Mouse (Mus musculus) liver (tissue): Measurements from ENCODE around the gene Eif2ak3.
"Not testable (repeated sequence)": the region's sequence is repeated elsewhere in the genome, so short reads cannot be mapped to it uniquely, and the experiment has no call there.

Source experiments
- DNase-seq: peaks from one replicate; pipeline ENCODE4 v3.0.0-alpha.2; 2020; ENCODE audit warnings: mixed read lengths

The Eif2ak3 gene

GRCm38 (mm10) chr6:70844002-70844804 is at the start of gene Eif2ak3:
TSS of gene Eif2ak3 (plus strand) at chr6:70844515.
- peak; percentile 97 for DNase-seq

DNA sequence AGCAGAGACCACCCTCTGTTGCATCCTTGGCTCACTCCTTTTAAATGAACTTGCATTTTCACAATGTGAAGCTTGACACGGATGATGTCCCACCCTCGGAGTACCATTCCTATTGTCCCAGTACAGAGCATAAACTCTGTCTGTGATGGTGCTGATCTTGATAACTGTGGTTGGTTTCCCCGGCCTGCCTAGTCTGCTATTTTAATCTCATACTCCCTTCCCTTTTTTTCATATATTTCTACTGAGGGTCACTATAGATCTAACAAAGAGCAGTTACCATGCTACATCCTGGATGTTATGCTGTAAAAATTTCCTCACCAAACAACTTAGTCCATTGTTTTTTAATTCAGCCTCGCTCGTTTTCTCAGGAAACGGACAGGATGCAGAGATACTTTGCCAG is 47.4 kb upstream of the Eif2ak3 start:
- DNase-seq = no peak

GRCm38 (mm10) chr6:70797581-70798251 is 46.6 kb upstream of the Eif2ak3 start:
- DNase-seq = peak; percentile 88

- peak; percentile 50 for DNase-seq
Measured at GRCm38 (mm10) chr6:70804632-70805031, 39.7 kb upstream of the Eif2ak3 start.

GRCm38 (mm10) chr6:70805267-70805666 is 39.0 kb upstream of the Eif2ak3 start:
- DNase-seq = peak; percentile 81

GRCm38 (mm10) chr6:70805820-70806513 is 38.3 kb upstream of the Eif2ak3 start:
- peak; percentile 68 for DNase-seq

GRCm38 (mm10) chr6:70806514-70806912 is 37.8 kb upstream of the Eif2ak3 start:
- no peak for DNase-seq

DNA sequence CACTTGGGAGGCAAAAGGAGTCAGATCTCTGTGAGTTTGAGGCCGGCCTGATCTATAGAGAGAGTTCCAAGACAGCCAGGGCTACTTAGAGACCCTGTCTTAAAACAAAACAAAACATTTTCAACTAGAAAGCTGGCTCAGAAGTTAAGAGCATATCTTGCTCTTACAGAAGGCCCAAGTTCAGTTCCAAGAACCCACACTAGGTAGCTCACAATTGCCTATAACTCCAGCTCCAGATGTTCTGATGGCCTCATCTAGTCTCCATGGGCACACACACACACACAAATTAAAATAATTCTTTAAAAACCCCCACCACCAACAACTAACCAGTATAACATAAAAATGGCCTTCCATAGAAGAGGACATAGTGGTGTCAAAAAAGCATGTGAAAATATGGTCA is 33.8 kb upstream of the Eif2ak3 start:
- no peak for DNase-seq

DNA sequence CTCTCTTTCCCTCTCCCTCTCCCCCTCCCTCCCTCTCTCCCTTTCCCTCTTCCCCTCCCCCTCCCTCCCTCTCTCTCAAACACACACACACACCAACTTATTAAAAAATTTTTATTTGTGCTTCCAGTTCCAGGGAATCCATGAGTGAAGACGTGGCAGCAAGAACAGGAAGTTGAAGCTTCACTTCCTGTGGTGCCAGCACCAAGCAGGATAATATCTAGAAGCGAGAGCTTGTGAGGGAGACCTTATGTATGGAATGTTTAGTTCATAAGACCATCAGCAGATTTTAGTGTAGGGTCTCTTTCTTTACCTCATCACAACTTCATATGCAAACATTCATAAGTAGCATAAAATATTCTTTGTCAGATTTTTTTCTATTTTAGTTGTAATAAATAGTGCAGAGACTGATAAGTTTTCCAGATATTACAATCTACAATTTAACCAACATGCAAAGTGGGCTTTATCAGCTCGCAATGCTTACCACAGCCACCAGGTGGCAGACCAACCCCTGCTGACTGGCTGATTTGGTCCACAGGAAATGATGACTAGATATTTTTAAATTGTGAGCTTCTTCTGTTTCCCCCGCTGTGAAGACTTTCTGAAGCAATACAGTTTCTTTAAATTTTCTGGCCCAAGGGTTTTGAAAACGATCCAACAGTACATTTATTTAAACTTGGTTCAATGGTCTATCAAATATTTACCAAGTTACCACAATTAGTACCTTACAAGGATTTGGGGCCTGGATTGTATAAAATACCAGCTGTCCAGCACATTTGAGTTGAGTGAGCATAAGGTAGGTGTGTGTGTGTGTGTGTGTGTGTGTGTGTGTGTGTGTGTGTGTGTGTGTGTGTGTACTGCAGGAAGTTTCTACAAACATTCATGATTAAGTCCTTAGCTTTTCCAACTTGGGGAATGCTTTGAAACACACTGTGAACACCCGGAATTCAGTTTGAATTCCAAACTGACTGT is 32.5 kb upstream of the Eif2ak3 start:
- DNase-seq = peak; percentile 82

DNA sequence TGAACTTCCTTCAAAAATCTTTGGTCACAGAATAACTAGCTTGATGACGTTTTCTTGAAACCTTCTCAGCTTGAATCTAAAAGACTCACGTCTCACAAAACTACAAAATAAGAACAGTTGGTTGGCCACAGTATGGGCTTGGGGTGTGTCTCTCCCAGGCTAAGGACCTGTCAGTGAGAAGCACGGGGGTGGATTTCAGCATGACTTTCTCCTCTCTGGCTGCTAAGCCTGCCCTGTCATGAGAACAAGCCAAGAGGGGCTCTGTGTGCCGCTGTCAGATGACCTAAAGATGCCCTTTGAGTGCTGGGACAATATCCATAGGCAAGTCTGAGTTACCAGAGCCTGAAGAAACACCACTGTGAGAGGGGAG is 31.8 kb upstream of the Eif2ak3 start:
- DNase-seq = no peak

GRCm38 (mm10) chr6:70813921-70814628 is 30.2 kb upstream of the Eif2ak3 start:
- DNase-seq = no peak

DNA sequence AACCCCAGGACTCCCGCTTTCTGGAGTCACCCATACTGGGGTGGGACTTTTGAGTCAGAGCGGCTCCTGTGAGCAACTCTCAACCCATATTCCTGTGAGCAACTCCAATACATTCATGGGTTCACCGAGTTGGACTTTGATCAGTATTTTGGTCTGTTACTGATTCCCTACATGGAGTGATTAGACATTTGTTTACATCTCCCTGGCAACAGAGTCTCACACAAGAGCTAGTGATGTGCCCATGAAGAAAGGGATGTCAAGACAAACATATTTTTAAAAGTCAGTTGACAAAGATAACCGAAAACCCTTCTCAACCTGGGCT is 29.7 kb upstream of the Eif2ak3 start:
- no peak for DNase-seq

- DNase-seq = no peak
Measured at GRCm38 (mm10) chr6:70815471-70815870, 28.8 kb upstream of the Eif2ak3 start.

- DNase-seq = no peak
Measured at GRCm38 (mm10) chr6:70821566-70821965, 22.7 kb upstream of the Eif2ak3 start.

- DNase-seq = no peak
Measured at GRCm38 (mm10) chr6:70822386-70822910, 21.9 kb upstream of the Eif2ak3 start.

DNA sequence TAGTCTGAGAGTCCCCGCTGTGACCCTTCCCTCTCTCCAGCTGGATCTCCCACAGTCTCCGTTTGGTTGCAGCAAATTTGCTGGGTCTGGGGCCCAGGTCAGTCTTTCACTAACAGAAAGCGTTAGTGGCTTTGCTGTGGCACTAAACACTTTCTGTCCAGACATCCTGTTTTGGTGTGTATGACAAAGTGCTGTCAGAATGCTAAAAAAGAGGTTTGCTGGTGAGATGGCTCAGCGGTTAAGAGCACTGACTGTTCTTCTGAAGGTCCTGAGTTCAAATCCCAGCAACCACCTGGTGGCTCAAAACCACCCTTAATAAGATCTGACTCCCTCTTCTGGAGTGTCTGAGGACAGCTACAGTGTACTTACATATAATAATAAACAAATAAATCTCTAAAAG is 21.0 kb upstream of the Eif2ak3 start:
- not testable (repeated sequence) for DNase-seq

DNA sequence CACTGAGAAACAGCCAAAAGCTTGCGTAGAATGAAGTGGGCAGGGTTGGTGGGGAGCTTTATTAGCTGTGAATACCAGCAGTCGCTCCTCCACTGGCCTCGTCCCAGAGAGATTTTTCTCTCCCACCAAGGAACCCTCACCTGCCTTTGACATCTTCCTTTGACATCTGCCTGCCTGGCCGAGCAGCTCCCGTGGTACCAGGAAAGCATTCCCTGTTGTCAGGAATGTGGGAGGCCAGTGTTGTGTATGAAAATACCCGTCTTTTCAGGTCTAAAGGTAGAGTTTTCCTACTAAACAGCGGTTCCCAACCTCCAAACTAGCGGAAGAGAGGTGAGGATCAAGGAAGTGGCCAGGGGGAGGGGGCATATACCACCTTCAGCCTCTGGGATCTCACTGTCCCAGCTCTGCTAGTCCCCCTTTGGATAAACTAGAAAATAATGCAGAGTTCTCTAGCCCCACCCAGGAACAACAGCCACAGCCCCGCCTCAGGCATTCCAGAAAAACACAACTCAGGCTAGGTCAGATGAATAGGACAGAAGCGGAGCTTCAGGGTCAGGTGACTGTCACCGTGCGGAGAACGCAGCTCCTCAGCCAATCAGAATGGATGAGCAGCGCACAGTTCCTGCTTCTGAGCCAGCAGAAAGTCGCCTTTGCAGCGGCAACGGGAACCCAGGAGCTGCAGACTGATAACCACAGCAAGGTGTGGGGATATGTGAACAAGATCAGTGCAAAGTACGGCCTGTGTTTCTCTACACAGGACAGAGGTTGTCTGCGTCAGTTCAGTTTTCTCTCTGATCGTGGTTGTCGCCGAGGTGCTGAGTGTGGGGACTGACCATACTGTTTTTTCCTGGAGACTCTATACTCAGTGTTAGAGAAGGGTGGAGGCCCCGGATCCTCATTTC is 20.0 kb upstream of the Eif2ak3 start:
- peak; percentile 84 for DNase-seq

DNA sequence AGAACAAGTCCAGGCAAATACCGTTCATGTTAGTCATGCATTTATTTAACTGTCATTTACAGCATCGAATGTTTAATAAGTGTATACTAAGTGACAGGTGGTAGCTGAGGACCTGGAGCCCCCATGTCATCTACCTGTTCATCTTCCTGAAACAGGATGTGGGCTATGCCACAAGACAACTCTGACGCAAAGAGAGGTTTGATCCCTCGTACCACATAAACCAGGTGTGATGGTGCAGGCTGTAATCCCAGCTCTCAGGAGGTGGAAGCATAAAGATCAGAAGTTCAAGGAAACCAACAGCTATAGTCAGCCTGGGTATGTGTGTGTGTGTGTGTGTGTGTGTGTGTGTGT is 19.4 kb upstream of the Eif2ak3 start:
- DNase-seq = no peak

GRCm38 (mm10) chr6:70829451-70829850 is 14.9 kb upstream of the Eif2ak3 start:
- DNase-seq = no peak

- no peak for DNase-seq
Measured at GRCm38 (mm10) chr6:70830552-70830951, 13.8 kb upstream of the Eif2ak3 start.
